Mouse (Mus musculus) urinary bladder, adult 2 months (tissue): ENCODE measurements around the gene Tenm3. TPM values are rescaled to one million over a fixed set of nuclear protein-coding genes. Genes with fewer than 3 reads are reported as not detected.
A peak's percentile ranks its signal among the peaks of the same experiment; 100 is the strongest.

Source experiments
- DNase-seq: peaks from one replicate; pipeline ENCODE4 v3.0.0; 2022; ENCODE audit warnings: low spot score
- polyA plus RNA-seq: library from polyadenylated mRNA; depleted of rRNA; stranded (reverse); fragments of >200 nt; gene quantifications from 2 replicates; pipeline ENCODE4 v1.2.3, GENCODE M21; 2012; rRNA removed

The Tenm3 gene
- 7.7 and 13.8 TPM in 2 replicates for polyA plus RNA-seq

- DNase-seq, result no peak
These were observed at the start of gene Tenm3 for GRCm38 (mm10) chr8:48843931-48844285. Gene Tenm3, minus strand, starts transcription at chr8:48843951.

- no peak for DNase-seq
These were observed 46.5 kb upstream of the Tenm3 start for GRCm38 (mm10) chr8:48890216-48890765.

DNA sequence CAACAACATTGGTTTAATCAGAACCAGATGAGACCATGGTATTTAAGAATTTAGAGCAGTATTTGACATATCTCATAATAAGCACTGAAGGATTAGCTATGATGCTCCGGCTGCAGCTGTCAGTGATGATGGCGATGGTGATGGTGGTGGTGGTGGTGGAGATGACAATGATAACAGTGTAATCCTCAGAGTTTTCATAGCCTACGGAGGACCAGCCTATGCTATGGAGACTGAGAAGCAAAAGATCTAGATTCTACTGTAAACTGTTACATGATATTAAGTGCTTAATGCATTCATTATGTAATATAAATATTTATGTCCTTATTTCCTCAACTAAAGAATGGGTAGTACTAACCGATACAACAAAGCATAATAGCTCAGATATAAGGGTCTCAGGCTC, 40.5 kb upstream of the Tenm3 start:
- no peak for DNase-seq

DNA sequence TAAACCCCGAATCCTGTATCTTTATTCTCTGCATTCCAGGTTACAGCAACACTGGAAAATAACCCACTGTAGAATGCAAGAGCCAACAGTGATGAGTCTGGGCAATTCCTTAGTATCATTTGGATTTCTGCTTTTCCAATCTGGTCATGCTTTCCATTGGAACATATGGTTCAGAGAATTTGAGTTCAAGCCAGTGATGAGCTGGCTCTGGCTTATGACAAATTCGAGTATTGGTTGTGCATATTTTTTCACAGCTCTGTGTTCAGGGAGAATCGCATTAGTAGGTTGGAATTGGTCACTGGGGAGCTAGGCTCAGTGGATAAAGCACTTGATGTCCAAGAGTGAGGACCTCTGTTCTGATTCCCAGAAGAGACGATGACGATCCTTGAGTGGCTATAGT, 36.8 kb upstream of the Tenm3 start:
- DNase-seq, result no peak

DNA sequence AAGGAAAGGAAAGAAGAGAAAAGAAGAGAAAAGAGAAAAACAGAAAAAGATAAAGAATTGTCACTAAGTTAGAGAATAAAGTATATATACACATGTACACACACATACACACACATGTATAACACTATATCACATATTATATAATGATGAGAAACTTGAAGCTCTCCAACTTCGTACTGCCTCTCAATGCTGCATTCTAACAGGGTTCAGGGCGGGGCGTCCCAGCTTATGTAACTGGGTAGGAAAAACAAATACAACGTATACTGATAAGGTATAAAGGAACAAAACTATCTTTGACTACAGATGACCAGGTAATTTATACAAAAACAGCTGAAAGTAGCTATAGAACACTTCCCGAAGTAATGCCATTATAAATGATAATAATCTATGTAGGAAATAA, 22.2 kb upstream of the Tenm3 start:
- DNase-seq, result no peak

GRCm38 (mm10) chr8:48865485-48865884, 21.7 kb upstream of the Tenm3 start:
- no peak for DNase-seq

- DNase-seq, result no peak
These were observed 6.7 kb upstream of the Tenm3 start for GRCm38 (mm10) chr8:48850223-48851010.

- DNase-seq, result no peak
These were observed 5.4 kb upstream of the Tenm3 start for GRCm38 (mm10) chr8:48849091-48849616.

DNA sequence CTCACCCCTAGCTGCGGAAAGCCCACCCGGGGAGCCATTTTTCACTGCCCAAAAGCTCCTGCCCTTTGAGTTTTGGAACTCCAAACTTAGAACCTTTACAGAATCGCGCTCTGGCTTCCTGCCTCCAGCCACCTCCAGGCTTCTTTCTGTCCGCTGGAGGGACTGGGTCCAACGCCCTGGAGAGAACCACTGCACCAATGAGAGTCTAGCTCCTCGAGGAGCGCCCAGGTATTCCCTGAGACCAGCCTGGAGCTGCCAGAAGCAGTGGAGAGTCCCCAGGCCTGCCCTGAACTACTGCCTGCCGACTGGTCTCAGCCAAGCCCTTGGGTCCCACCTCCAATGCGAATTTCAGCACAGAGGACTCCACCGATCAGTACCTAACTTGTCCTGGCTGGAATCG, 1.2 kb upstream of the Tenm3 start:
- DNase-seq, result no peak

GRCm38 (mm10) chr8:48844370-48844905, 687 bp upstream of the Tenm3 start:
- DNase-seq, result no peak

DNA sequence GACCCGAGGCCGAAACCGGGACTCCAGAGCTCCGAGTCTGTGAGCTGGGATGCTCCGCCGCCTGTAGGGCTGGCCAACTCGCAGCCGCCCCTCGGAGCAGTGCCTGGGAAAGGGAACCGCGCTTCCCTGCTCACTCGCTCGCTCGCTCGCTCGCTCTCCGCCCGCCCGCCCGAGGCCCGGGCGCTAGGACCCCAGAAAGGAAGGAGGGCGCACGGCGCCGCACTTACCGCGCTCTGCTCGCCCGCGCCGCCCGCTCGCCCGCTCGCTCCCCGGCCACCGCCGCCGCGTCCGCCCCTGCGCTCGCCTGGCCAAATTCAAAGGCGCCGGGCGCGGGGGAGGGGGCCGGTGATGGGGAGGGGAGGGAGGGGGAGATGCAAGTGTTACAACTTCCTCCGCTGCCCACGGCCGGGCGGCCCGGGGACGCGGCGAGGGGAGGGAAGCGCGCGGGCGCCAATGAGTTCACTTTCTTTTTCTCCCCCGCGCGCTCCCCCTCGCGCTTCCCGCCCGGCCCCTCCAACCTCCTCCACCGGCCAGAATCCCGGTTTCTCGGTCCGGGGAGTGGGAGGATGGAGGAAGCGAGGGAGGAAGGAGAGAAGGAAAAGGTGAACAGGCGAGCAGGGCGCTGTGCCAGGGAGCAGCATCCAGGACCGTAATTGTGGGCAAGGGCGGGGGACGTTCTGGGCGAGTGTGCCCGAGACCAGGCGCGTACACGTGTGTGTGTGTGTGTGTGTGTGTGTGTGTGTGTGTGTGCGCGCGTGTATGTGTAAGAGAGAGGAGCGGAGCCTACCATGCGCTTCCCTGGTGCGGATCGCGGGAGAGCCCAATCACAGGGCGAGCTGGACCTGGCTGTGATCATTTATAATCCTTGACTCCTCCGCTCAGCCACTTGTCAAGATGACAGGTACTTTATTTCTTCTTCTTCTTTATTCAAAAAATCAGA, 490 bp downstream of the Tenm3 start:
- peak; percentile 39 for DNase-seq

- DNase-seq, result no peak
These were observed 1.2 kb downstream of the Tenm3 start for GRCm38 (mm10) chr8:48842516-48842990.

- no peak for DNase-seq
These were observed 1.7 kb downstream of the Tenm3 start for GRCm38 (mm10) chr8:48842035-48842434.

DNA sequence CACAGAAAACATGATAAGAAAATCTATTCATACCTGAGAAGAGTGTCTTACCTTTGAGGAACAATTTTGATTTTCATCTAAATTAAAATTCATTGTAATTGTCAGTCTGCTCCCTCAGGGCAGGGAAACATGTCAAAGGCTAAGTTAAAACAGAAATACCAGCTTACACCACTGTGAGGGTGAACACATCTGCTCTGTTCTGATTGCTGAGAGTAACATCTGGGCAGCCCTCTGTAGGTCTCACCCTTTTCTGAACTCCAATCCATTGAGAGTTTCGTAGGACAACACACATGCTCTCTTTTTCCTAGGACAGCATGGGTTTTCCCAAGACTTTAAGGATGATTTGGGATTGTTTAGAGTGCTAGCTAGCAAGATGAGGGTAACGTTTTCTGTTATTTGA, 8.0 kb downstream of the Tenm3 start:
- no peak for DNase-seq

DNA sequence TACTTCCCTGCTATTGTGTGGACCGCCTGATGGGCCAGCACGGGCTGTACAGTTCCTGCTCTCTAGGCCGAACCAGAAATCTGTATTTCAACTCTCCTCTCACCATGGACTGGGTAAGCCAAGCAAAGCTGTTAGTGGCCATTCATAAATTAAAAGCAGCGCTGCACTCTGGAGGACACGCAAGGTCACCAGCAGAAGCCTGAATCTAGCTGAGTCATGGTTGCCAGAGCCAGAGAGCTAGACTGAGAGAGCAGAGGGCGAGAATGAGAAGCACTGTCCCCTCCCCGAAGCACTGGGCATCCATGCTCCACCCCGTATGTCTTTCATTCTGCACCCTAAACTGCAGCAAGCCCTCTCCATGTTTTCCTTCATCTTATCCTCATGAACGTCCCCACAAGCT, 16.3 kb downstream of the Tenm3 start:
- no peak for DNase-seq

- no peak for DNase-seq
These were observed 18.1 kb downstream of the Tenm3 start for GRCm38 (mm10) chr8:48825666-48826065.

DNA sequence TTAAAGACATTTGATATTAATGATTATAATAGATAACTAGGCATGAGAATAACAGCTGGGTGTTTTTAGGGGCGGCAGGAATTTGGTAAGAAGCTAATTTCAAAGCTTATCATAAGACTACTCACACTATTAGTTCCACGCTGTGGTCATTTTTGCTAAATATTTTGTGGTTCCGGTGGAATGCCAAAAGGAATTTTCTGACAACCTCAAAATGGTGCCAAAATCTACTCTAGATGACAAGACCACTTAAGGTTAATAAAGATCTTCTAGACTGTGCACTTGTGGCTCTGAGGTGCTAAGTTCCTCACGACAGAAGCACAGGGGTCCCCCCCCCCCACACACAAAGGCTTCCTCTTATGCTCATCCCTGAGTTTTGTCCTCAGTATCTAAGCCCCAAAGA, 21.5 kb downstream of the Tenm3 start:
- no peak for DNase-seq

GRCm38 (mm10) chr8:48819962-48820361, 23.8 kb downstream of the Tenm3 start:
- DNase-seq, result no peak

- no peak for DNase-seq
These were observed 24.4 kb downstream of the Tenm3 start for GRCm38 (mm10) chr8:48819348-48819747.

GRCm38 (mm10) chr8:48816941-48817340, 26.8 kb downstream of the Tenm3 start:
- no peak for DNase-seq

DNA sequence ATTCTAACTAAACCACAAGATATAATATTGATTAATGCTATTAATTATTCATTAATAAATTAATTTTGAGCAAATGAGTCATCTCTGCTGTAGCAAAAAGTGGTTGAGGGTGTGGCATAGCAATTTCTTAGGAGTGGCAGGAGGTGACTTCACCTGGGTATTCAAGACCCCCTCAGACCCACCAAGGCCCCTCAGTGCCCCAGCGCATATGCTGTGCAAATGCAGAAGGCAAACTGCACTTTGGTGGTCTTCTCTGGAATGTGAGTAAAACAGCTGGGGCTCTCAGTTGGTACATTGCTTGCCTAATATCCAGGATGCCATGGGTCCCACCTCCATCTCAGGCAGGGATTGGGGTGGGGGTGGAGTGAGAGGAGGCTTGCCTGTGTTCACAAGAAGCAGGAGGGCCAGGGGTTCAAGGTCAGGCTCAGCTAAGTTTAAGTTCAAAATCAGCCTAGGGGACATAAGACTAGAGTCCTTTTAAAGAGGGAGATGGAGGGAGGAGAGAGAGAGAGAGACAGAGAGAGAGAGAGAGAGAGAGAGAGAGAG, 31.5 kb downstream of the Tenm3 start:
- DNase-seq, result no peak

GRCm38 (mm10) chr8:48810615-48811014, 33.1 kb downstream of the Tenm3 start:
- no peak for DNase-seq
